Mouse (Mus musculus) brain, embryonic 18.5 days (tissue): ENCODE results near the gene Ush1g.
A peak's percentile ranks its signal among the peaks of the same experiment; 100 is the strongest.

Experiments
- DNase-seq: peaks from one replicate; pipeline ENCODE4 v3.0.0-alpha.2; 2012; ENCODE audit warnings: low read depth, low spot score

Gene Ush1g

DNA sequence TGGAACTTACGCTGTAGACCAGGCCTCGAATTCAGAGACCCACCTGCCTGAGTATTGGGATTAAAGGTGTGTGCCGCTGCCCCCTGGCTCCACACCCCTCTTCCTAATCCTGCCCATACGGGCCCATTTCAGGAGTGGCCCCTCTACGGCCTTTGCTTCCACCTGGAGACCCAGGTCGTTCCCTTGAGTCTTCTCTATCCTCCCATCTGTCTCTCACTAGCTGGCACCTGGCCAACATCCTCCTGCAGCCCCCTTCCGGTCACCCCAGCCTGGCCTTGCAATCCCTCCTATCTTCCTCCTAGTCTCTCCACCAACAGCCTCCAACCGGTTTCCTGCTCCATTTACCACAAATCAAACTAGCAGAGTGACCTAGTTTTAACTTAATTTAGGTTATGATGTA is 32.0 kb downstream of the Ush1g start:
- no peak for DNase-seq

- no peak for DNase-seq
Observed at GRCm38 (mm10) chr11:115288305-115288704, 33.5 kb downstream of the Ush1g start.

DNA sequence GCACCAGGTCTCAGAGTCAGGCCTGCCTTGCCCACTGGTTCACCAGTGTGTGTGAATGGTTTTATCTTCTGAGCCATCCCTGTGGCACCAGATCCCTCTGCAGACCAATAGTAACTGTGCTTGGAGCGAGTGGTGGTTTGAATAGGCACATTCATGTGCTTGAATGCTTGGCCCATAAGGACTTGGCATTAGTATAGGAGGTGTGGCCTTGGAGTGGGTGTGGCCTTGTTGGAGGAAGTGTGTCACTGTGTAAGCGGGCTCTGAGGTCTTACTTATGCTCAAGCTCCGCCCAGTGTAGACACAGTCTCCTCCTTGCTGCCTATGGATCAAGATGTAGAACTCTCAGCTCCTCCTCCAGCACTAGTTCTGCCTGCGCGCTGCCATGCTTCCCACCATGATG is 34.5 kb downstream of the Ush1g start:
- DNase-seq = no peak

DNA sequence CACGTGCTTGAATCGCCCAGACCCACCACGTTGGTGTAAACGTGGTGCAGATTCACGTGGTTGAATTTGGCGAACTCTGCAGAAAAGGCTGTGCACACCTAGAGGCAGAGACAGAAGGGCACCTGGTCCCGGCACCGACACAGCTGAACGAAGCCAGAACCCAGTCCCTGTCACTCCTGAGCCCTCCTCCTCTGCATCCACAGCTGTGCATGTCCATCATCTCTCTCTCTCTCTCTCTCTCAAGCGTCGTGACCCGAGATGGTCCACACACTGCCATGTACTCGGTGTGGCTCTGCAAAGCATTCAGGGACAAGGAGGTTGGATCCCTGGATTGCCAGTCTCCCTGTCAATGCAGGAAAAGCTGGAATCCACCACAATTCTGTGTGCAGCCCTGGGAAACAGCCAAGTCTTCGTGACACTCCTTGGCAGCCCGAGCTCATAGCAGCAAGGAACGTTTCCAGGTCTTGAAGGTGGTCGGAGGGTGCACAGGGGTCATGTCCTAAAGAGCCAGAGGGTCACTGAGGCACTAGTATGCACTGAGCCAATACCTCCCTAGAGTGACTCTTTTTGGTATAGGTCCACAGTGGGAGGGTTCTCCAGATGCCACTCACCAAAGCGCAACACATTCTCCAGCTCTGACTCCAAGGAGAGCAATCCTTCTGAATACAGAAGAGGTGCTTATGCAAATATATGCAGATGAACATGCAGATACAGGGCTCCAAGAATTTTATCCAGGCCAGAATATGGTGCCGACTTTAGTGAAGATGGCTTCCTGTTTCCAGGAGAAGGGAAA is 35.4 kb downstream of the Ush1g start:
- DNase-seq = no peak

GRCm38 (mm10) chr11:115285282-115285681 is 36.6 kb downstream of the Ush1g start:
- DNase-seq = no peak

DNA sequence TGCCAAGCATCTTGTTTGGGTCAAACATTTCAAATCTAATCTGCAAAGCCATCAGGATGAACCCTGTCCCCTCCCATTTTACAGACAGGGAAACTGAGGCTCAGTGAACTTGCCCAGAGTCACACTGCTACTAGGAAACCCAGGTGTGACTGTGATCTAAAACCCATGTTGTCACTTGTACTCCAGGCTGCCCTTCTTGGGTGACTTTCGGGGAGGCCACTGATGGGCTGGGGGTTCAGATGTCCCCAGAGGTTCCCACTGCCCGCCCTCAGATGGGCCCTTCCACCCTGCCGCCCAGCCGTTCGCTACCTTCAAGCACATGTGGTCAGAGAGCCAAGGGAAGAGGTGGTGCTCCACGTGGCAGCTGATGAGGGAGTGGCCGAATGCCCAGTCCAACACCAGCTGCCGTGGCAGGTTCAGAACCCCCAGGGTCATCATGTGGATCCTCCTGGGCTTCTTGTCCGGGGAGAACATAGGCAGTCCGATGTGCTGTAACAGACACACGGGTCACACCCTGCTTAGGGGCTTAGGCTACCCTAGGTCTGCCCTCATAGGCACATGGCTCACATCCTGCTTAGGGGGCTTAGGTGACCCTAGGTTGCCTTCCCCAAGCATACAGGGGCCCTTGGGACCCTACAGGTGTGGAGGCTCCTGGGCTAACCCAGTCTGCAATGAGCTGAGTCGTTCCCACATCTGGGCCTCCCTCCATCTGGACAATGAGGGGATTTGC is 37.8 kb downstream of the Ush1g start:
- DNase-seq = no peak

- no peak for DNase-seq
Observed at GRCm38 (mm10) chr11:115283486-115283765, 38.4 kb downstream of the Ush1g start.

- no peak for DNase-seq
Observed at GRCm38 (mm10) chr11:115282723-115283485, 38.9 kb downstream of the Ush1g start.

GRCm38 (mm10) chr11:115282295-115282694 is 39.5 kb downstream of the Ush1g start:
- DNase-seq = no peak

DNA sequence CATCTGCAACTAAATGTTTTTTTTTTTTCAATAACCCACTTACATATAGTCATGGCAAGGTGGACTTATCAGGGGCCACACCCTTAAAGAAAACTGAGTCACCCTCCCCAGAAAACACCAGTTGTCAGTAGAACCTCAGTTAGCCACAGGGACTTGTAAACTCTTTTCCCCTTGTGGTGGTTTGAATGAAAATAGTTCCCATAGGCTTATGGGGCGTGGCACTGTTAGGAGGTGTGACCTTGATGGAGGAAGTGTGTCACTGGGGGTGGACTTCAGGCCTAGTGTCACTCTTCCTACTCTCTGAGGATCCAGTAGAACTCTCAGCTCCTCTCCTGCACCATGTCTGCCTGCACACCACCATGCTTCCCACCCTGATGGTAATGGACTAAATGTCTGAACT is 42.1 kb downstream of the Ush1g start:
- no peak for DNase-seq

- no peak for DNase-seq
Observed at GRCm38 (mm10) chr11:115278176-115278575, 43.7 kb downstream of the Ush1g start.

DNA sequence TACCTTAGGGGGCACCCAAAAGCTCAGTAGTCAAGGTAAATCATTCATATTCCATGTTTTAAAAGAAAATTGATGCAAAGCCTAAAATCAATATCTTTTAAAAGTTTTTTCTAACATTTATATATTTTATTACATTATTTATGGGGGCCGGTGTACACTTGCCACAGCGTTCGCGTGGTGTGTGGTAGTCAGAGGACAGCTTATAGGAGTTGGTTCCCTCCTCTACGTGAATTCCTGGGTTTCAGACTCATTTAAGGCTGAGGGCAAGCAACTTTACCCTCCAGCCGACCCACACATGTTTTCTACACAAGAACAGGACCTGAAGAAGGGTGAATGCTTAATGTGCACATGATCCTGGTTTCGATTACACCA is 44.3 kb downstream of the Ush1g start:
- DNase-seq = no peak

GRCm38 (mm10) chr11:115276780-115277603 is 44.8 kb downstream of the Ush1g start, which contains the start of gene Fdxr:
Gene Fdxr (minus strand): TSS chr11:115277050.
- DNase-seq = peak; percentile 100

DNA sequence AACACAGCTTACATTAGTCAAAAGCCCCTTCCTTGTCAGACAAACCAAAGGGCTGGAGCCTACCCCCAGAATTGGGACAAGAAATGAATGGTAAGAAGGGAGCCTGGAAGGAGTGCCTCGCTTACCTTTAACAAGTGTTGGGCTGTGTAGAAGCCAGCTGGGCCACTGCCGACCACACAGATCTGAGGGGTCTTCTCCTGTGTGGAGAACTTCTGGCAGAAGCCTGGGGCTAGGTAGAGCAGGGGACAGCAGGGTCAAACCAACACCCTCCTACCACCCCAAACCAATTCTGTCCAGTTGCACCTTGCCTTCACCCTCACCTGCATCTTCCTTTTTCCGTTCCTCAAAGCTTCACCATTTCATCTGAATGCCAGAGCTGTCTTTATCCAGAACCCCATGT is 45.9 kb downstream of the Ush1g start:
- no peak for DNase-seq

DNA sequence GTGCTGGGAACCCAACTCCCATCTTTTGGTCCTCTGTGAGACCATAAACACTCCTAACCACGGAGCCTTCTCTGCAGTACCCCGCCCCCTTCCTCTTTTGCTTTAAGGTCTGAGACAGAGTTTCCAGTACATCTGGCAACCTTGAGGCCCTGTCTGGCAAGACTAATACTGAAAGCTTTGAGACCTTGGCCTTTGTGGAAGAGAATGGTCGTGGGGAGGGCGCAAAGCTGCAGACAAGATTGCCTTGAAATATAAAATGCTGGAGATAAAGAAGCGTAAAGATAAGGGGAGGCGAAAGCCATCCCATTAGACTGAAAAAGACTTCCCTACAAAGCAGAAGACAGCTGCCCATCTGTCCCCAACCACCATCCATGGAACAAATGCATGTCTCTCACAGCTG is 46.3 kb downstream of the Ush1g start:
- no peak for DNase-seq

GRCm38 (mm10) chr11:115274771-115275170 is 47.1 kb downstream of the Ush1g start:
- no peak for DNase-seq

DNA sequence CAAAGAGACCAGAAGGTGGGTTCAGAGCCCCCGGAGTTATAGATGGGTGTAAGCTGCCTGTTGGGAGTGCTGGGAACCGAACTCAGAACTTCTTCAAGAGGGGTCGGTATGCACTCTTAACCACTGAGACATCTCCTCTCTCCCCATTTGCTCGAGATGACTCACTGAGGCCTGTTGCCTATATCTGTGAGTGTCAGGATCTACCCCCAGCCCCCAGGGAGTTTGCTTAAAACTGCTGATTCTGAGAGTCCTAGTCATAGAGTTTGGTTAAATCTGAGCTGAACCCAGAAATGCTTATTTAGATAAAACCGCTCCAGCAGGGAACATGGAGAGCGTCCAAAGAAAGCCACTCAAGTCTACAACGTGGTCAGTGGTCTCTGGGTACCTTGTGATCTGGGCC is 47.7 kb downstream of the Ush1g start:
- no peak for DNase-seq

DNA sequence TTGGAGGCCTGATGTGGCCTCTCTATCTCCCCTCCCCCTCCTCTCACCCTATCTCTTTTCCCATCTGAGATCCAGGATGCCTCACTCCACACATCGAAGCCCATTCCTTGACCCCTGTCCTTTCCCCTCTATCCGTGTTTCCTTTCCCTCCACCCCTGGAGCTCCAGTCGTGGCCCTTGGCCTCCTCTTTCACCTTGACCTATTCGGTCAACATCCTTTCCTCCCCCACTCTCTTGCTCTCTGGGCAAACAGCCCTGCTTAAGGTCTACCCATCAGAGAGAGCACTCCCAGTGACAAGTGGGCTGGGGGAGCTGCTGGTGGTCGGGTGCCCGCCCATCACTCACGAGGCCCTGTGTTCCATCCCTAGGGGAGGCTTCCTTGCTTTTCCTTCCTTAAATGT is 48.1 kb downstream of the Ush1g start:
- DNase-seq = no peak

DNA sequence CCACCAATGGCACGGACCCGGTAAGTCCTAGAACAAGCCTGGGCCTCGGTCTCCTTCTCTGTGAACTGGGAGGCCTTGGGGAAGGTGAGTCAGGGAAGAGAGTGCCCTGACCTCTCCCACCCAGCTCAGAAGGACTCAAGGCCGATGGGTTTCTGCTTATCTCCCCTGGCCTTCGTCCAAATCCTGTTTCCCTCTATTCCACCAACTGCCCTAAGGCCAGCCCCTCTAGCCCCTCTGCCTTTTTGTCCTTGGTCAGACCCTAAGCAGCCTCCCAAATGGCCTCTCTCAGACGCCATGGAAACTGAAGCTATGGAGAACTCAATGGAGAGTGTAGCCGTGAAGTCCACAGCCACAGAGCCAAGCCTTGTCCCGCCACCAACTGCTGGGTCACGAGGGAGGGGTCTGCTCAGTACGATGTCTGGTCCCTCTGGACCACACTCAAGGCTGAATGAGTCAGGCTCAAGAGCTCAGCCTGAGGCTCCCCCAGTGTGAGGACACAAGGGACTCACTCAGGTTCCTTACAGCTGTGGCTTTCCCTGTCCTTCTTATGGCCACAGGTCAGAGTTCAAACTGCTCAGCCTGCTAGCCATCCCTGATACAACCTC is 48.8 kb downstream of the Ush1g start:
- no peak for DNase-seq

DNA sequence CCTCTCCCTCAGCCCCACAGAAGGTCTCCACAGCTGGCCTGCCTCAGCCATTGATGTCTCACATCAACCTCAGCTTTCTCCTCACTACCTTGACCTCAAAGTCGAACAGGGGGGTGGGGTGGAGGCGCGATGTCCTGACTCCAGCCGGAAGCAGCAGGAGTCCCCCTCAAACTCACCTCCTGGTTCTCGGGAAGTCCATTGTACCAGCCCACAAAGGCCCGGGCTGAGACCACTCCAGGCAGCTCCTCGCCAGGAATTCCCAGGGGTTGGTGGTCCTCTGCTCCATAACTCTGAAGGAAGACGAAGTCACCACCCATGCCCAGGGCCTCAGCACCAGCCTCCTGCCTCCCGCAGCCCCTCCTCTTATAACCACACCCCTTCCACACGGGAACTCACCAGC is 50.4 kb downstream of the Ush1g start:
- DNase-seq = no peak

GRCm38 (mm10) chr11:115271052-115271451 is 50.8 kb downstream of the Ush1g start:
- DNase-seq = no peak
